Mouse (Mus musculus): Measurements from ENCODE around the gene Msantd2.

The Msantd2 gene

DNA sequence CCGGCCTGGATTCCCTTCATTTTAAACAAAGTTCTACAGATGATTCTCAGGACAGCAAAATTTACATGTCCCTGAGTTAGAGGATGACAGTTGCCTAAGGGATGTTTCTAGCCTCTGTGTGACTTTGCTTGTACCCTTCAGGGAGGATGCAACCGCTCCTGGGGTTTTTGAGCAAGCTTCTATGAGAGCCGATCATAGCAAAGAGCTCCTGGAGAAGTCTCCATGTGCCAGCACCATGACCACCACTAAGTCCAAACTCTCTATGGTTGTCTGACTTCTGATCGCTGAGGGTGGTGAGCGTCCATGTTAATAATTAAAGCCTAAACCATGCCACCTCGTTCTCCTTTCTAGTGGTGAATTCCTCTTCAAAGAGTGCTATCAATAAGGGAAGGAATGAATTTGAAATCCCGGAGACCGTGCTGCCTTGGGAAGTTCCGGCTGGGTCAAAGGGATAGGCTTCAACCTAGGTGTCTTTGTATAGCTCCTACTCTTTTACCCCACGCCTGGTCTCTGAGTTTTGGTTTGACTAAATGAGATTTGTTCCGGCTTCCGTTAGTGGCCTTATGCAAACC, 54.8 kb downstream of the Msantd2 start:
- DNase-seq = no peak

DNA sequence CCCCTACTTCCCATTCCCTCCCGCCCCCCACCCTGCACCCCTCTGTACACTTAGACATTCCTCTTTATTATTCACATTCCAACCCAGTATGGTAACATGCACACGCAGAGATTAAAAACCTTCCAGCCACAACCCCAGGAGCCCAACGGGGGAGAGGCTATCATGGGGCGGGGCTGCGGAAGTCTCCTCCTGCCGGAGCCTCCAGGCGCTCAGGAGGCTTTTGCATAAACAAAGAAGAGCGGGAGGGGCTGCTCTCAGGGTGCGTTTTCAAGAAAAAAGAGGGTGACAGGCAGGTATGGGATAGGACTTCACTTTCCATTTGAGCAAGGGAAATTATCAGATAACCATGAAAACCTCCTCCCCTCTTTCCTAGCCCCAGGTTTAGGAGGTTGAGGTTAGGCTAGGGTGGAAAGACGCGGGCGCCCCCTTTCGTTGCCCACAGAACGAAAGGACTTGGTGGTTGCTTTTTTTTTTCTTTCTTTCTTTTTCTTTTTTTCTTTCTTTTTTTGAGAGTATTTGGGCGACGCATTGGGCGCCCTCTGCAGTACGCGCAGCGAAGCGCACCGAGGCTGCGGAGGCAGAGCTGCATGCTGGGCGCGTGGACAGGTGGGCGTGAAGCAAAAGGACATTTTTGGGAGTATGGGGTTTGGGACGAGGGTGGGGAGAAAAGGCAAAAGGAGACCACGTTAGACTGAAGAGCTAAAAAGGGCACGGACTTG, 55.5 kb downstream of the Msantd2 start:
- peak; percentile 76 for DNase-seq

DNA sequence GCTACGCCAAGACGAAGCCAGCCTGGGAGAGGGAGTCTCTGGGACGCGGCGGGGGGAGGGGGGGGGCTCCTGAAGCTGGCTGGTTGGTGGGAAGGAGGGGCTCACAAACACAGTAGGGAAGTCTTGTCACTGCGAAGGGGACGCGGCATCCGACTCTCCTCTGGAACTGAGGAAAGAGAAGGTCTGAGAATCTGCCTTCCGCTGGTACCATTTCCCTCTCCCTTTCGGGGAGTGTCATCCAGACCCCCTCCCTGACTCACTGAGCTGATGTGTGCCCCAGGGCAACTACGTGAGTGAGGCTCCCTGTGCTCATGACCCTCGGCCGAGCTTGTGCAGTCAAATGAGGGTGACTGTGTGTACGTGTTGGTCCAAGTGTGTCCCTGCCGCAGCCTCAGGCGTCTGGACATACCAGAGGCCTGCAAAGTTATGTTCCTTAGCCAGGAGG, 56.1 kb downstream of the Msantd2 start:
- DNase-seq = no peak

DNA sequence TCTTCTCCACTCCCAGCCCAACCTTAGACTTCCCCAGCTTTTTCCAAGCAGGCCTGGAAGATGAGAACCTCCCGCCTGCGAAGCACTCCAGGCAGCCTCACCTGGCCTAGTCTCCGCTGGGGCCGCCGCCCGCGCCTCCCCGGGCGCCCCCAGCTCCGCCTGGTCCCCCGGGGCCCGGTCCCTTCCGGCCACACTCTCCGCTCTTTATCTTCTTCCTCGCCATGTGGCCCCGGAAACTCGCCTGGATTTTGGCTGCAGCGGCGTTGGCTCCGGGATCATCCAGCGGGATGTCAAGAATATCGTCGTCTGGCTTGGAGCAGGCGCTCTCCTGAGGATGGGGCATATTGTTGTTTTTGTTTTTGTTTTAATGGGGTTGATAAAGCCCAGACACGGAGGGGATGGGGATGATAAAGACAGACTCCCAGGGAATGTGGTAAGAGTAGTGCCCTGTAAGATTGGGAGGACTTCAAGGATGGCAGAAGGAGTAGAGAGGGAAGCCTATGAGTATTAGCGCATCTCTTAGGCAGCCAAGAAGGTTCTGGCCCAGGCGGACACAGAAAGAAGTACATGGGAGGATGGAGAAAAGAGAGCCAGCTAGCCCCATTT, 56.8 kb downstream of the Msantd2 start:
- no peak for DNase-seq

DNA sequence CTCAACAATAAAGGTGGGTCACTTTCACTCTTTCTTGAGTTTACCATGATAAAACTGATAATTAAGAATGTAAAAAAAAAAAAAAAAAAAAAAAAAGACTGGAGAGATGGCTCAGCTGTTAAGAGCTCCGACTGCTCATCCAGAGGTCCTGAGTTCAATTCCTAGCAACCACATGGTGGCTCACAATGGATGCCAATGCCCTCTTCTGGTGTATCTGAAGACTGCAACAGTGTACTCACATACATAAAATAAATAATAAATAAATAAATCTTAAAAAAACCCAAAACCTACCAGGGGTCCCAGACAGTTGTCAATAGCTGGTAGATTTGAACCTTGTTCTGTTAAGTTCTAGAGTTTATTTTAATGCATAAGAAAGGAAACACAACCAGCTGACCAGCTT, 57.8 kb downstream of the Msantd2 start:
- no peak for DNase-seq

DNA sequence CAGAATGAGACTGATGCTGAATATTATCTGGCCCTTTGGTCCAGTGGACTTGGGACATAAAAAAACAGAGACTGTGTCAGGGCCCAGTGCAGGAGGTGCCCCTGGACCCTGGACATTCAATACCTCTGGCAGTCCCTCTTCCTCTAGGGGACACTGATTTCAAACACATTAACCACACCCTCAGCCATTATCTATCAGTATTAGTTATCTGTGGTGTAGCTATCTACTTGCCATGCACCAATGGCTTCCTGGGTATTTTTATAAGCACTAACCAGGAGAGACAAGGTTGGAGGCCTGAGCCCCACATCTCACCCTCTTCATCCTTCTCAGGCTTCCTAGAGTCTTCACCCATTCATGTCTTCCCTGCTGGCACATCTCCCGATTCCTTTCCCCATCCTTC, 61.3 kb downstream of the Msantd2 start:
- DNase-seq = no peak

DNA sequence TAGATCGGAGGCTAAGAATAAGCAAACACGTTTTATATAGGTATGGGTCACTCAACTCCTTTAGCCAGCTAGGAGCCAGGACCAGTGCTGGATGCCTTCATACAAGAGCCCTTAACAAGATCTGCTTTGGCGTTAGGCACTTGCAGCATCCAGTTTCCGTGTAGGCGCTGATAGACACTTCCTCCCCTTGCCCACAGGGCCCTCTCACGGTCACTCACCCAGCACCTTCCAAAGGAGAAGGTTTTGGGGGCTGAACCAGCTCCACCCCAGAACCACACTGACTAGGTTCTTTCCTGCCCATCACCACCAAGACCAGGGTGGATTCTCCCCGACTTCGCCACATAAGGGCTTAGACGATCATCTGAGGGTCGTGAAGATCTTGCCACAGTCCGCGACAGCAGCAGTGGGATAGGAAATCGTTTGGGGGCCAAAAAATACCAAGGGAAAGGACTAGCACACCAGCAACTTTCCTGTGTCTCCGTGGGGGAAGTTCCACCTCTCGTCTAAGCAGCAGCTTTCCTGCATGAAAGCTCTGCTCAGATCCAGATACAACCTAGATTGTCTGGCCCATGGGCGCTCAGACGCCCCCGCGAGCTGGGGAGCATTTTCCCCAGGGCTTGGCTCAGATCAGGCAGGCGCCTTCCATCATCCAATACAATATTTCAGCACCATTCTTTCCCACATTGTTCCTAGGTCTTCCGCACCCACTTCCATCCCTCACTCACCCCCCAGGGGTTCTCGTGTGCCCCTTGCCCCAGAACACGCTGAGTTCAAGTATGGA, 62.8 kb downstream of the Msantd2 start:
- DNase-seq = no peak

DNA sequence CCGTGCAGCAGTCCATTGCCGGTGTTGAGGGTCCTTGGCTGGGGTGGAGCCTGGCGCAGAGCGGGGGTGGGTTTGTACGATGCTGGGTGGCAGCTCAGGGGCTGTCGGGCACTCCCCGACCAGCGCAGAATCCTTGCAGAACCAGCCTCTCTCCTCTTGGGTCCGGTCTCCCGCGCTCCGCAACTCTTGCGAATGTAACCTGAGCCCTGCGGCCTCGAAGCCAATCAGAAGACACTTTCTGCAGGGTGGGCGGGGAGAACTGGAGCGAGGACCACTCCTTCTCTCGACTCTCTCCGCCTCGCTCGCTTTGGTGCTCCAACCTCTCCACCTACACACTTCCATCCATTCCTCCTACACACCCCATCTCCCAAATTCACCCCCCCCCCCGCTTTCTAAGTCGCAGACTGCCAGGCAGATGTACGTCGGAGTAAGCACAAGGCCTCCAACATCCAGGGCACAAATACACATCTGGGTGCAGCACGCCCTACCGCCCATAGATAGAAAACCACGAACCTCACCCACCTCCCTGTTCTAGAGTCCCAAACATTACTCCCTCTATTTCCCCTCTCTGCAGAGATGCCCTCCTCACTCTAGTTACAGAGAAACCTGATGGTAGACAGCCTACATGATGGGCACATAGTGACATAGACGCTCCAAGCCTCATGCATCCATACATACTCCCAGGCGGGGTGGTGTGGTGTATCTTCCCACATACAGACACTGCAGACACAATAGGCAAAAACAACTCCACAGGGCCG, 63.6 kb downstream of the Msantd2 start, which contains the start of gene Nrgn:
Gene Nrgn, minus strand, starts transcription at position 369 of the 758 bp plus-strand sequence.
- peak; percentile 84 for DNase-seq

DNA sequence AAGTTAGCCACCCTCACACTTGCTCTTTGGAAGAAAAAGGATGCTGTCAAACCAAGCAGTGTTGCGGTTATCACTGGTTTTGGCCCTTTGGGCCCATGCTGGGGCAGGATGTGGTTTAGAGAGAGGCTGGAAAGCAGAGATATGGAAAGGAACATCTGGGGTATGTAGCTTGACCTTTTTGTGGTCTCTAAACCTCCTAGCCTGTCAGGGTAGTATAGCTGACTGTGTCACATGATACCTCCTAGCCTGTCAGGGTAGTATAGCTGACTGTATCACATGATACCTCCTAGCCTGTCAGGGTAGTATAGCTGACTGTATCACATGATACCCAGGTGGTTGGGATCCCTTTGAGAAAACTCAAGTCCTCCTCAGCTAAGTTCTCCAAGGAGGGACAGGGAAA, 65.2 kb downstream of the Msantd2 start:
- no peak for DNase-seq

DNA sequence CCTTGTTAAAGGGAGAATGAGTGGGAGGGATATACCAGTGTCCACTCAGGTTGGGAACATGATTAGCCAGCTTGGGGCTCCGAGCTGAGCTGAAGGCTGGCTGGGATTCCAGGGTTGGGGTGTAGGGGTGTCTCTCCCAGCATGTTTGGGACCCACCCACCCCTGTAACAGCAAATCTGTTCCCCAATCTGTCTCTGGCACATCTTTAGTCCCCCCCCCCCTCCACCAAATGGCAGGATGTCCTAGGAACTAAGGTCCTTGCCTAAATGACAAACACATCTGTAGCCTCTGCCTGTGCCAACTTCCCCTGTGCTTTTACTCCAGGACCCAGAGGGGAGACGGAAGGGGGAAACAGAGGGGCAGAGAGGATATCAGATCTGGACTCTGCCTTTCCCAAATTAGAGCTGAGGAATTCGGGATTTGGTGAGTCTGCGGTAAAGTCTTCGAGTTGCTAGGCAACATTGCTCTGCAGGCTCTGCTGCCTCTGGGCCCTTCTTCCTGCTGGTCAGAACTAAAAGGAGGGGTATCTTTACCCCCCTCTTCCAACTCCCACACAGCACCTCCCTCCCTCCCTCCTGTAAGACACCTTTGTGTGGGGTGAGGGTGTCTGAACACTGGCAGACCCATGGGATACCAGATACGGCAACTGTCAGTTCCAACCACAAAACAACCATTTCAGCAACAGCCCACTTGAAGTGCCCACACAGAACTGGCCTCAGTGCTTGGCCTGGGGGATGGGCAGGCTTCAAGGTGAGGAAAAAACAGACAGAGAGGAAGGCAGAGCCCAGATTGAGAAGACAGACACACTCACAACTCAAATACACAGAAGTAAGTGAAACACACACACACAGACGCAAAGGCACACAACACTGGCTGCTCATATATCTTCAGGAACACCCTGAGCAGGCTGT, 66.0 kb downstream of the Msantd2 start, which contains the start of gene Siae:
Gene Siae, plus strand, starts transcription at position 861 of the 911 bp plus-strand sequence.
- no peak for DNase-seq

DNA sequence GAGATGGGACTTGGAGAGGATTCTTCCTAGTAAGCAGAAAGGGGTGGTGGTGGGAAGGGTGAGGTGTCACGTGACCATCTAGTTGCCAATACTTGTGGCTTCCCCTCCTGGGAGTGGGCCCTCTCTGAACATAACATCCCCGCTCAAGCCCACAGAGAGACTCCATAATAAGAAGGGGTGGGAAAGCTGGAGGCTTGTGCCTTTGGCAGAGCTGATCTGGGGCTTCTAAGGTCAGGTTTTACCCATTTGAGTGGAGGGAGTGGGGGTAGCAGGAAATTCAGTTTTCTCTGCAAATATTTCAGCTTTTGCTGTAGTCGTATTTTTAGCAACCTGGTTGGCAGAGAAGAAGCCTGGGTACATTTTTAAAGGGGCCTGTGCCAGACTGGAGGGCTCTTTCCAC, 67.2 kb downstream of the Msantd2 start:
- no peak for DNase-seq

DNA sequence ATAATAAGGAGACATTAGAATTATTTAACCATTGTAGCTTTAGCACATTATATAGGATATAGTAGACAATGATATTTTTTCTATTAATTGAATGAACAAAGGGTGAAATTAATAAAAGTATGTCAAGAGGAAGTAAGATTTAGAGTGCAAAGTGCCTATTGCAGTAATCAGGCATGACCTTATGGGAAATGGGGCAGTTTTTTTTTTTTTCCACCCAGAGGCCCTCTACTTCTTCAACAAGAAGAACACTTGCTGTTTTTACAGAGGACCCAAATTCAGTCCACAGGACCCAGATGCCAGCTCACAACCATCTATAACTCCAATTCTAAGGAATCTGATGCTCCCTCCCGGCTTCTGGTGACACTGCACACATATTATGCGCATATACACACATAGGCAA, 71.5 kb downstream of the Msantd2 start:
- DNase-seq = no peak

DNA sequence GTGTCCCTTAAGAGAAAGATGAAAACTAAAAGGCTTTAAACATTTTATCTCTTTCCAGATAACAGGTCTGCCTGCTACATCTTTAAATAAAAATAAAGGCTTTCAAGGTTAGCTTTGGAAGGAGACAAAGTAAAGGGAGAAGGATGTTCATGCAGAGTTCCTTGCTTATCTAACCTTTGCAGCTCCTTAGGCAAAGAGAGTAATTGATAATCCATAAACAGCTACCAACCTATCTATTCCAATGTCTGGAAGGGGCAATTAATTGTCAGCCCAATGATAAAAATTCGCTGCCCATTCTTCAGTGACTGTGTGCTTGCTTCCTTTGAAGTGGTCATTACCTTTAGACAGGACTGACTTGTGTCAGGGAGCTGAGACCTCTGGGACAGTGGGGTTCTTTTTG, 74.7 kb downstream of the Msantd2 start:
- no peak for DNase-seq

DNA sequence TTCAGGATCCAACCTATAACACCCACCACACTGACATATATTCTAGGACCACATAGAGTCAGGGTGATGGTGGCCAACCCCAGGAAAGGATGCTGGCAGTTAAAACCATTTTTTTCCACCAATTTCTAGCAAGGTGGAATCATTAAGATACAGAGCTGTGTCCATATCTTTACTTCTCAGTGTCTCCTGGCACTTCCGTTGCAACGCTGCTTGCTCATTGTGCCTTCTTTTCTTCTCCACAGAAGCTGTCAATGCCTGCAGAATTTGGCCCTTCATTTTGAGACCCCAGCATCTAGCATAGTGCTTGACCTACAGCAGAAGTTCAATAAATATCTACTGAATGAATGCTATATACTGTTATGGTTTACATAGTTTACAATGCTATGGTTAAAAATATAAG, 77.9 kb downstream of the Msantd2 start:
- no peak for DNase-seq

DNA sequence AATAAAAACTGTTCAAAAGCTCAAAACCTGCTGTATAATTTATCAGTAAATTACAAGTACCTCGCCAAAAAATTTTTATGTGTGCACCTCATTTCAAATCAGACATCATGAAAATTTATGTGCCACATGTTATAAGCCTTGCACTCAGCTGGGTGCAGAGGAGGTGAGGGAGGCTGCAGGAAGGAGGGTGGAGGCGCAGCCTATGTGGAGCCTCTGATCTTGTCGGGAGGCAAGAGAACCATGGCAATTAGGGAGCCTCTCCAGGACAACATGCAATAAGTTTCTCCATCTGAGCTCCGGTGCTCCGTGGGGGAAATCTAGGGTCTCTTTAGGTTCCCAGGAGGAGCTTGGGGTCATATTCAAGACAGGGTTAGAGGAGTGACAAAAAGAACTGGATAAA, 78.3 kb downstream of the Msantd2 start:
- no peak for DNase-seq

DNA sequence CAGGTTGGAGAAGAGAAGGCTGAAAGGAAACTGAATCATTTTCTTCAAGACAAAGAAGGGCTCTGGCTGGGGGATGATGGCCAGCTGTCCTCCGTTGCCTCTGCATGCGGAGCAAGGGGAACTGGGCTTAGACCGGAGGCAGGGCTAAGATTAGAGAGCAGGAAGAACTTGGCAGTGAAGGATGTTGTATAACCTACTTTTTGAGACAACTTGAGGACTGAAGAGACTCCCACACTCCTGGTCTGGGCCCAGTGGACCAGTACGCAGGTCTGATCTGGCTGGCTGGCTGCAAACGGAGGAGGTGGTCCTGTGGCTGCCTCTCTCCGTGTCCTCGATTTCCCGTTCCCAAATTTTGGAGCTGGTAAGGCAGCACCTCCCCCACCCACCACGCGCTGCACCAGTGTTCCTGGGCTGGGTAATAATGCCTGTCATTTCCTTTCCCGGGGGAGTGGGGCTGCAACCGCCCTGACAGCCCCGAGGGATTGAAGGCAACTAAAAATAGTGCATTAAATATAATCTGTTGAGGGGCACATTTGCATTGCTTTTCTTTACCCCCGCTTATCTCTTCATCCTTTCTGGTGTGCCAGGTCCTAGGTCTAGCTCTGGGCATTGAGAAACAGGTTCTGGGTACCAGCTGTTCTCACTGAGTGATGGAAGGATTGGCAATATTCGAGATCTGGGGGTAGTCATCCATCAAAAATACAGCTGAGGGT, 78.9 kb downstream of the Msantd2 start:
- DNase-seq = no peak

DNA sequence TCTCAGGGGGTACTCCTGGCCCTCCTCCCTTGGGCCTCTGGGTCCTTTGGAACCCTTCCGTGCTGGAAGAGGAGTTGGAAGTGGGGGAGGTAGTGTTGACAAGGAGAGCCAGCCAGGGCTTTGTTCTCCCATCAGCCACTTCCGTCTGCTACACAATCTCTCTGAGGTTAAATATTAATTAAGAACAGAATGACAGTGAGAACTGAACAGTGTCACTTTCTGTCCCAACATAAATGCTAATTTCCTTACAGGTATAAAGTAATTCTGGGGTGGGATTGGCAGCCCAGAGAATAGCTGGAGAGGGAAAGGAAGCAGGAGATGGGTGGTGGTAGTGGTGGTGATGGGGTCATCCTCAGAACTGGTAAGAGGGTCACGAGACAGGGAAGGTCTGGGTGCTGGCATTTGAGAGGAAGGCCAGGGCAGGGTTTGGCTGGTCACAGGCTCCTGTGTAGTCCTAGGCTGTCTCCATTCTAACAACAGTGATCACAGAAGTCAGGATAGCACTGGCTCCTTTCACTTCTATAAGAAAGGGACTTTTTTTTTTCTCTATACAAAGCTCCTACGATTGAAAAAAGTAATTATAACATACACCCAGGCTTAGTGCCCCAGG, 79.6 kb downstream of the Msantd2 start:
- no peak for DNase-seq

DNA sequence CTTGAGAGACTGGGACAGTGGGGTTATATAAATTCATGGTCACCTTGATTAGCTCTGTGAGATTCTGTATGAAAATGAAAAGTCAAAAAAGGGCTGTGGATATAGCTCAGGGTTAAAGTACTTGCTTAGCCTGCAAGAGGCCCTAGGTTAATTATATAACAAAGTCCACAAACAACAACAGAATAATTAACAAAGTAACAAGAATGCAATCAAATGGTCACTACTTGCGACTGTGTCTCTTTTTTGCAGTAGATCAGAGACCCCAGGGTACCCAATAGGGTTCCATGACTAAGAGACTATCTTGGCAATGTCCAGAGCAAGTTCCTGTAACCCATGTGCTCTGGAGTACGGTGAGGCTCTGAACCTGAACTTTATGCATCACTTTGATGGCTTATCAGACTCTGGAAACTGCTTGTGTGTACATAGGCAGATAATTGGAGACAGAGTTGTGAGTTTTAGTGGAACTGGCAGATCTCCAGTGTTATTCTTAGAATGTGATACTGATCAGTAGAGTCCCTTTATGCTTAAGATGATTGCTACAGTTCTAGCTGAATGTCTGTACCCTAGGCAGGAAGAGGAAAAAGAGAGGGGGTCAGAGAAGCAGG, 80.2 kb downstream of the Msantd2 start:
- no peak for DNase-seq

DNA sequence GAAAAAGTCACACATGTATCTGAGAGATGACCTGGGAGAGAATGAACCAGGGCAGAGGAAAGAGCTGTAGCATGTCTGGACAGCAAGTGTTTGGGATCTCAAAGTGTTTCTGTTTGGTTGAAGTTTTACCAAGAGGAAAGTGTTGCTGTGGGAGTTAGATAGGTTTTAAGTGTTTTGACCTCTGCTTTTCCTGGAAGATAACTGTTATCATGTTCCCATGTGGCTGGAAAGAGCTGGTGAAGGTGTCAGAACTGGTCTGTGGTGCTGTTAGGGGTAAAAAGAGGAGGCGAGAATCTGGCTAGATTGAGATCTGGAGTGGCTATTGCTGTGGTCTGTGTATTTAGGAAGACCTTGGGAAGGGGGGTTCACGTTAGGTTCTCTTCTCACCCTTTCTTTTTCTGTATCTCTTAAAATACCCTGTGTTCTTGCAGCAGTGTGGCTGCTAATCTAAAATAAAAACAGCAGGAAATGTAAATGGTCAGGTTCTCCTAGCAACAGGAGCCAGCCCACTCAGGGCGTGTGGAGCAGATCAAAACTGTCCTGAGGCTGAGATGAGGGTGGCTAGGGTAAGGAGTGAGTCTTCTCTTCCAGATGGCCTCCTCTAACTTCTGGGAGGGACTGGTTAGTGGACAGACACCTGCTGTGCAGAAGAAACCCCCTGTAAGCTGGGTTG, 83.2 kb downstream of the Msantd2 start:
- no peak for DNase-seq
